Mouse (Mus musculus) neural tube, embryonic 15.5 days (tissue): Measurements from ENCODE around the gene Agtrap. TPM values are rescaled to one million over a fixed set of nuclear protein-coding genes. Genes with fewer than 3 reads are reported as not detected.

Source experiments
- ATAC-seq: fragments of 200-750 bp; cut with Nextera tagmentation; 2 replicates; pipeline ENCODE4 v1.8.0; 2017; ENCODE audit warnings: mild to moderate bottlenecking, moderate TSS enrichment, moderate library complexity; ENCODE audit not compliant: low FRiP score
- H3K27ac ChIP-seq: fragments of 300-500 bp; sonication (generic); replicated peaks from 2 replicates; pipeline ENCODE4 v1.5.1; 2015; ENCODE audit warnings: mild to moderate bottlenecking, inconsistent platforms
- H3K27me3 ChIP-seq: fragments of 300-500 bp; sonication (generic); replicated peaks from 2 replicates; pipeline ENCODE4 v1.6.1; 2015; ENCODE audit warnings: inconsistent platforms
- H3K36me3 ChIP-seq: fragments of 300-500 bp; sonication (generic); 2 replicates; pipeline ENCODE4 v1.6.1; 2015; ENCODE audit warnings: inconsistent platforms
- H3K4me1 ChIP-seq: fragments of 300-500 bp; sonication (generic); 2 replicates; pipeline ENCODE4 v1.6.1; 2015; ENCODE audit warnings: inconsistent platforms
- H3K4me2 ChIP-seq: fragments of 300-500 bp; sonication (generic); 2 replicates; pipeline ENCODE4 v1.6.1; 2015; ENCODE audit warnings: inconsistent platforms, mild to moderate bottlenecking, moderate library complexity
- H3K4me3 ChIP-seq: fragments of 300-500 bp; sonication (generic); replicated peaks from 2 replicates; pipeline ENCODE4 v1.5.1; 2015; ENCODE audit warnings: mild to moderate bottlenecking, inconsistent platforms
- H3K9ac ChIP-seq: fragments of 300-500 bp; sonication (generic); replicated peaks from 2 replicates; pipeline ENCODE4 v1.6.1; 2015; ENCODE audit warnings: mild to moderate bottlenecking, inconsistent platforms
- H3K9me3 ChIP-seq: fragments of 300-500 bp; sonication (generic); replicated peaks from 2 replicates; pipeline ENCODE4 v1.6.1; 2016; ENCODE audit warnings: inconsistent platforms
- WGBS: fragments of 180-500 bp; shearing (Covaris S2); methylation state at CpG from one replicate; pipeline ENCODE4 v1.1.7; 2015; ENCODE audit warnings: mixed read lengths; 5-methylcytosine and 5-hydroxymethylcytosine counted together
- polyA plus RNA-seq: library from polyadenylated mRNA; unstranded; fragments of >200 nt; fragmentation: Nextera tagmentation; extraction: Ambion mirVana; gene quantifications from 2 replicates; pipeline ENCODE4 v1.2.1, GENCODE M21; 2015

Gene Agtrap
- polyA plus RNA-seq, 1 experiment from 2014 or later, result 5.2 TPM

GRCm38 (mm10) chr4:148040029-148040830, 47.6 kb downstream of the Agtrap start:
- Histone ChIP-seq H3K9ac (peak overlapping the region; percentile 75), H3K27me3 (no peaks in the 10 kb centered on the region), H3K4me2 (peak overlapping the region; percentile 86), H3K4me1 (peaks cover 58% of the 10 kb centered on the region), H3K36me3 (peaks cover 19% of the 10 kb centered on the region), H3K4me3 (peak overlapping the region; percentile 92), H3K27ac (peak overlapping the region; percentile 94), H3K9me3 (no peaks in the 10 kb centered on the region)
- 59% methylated on average over 15 of the region's 15 CpGs for WGBS
- no peak for ATAC-seq

- 18% methylated on average over 19 of the region's 19 CpGs for WGBS
- H3K4me1 ChIP-seq, result peaks cover 55% of the 10 kb centered on the region
- H3K4me3 ChIP-seq, result peak overlapping the region; percentile 92
- no peaks in the 10 kb centered on the region for H3K27me3 ChIP-seq
- peak overlapping the region; percentile 86 for H3K4me2 ChIP-seq
- peaks cover 20% of the 10 kb centered on the region for H3K36me3 ChIP-seq
- no peaks in the 10 kb centered on the region for H3K9me3 ChIP-seq
- ATAC-seq, result no peak; the same call in 1 of the 2 replicates
- H3K27ac ChIP-seq, result peak overlapping the region; percentile 94
- peak overlapping the region; percentile 75 for H3K9ac ChIP-seq
Measured at GRCm38 (mm10) chr4:148039254-148040028, 48.4 kb downstream of the Agtrap start.

GRCm38 (mm10) chr4:148038600-148039253, 49.1 kb downstream of the Agtrap start, which contains the start of the genes Clcn6 and Mthfr:
Gene Clcn6 (minus strand): TSS chr4:148038821.
Gene Mthfr (plus strand): TSS chr4:148039077.
- Histone ChIP-seq H3K27ac (peak within 1 kb of the TSS; percentile 94), H3K4me3 (peak within 1 kb of the TSS; percentile 92), H3K4me1 (peaks cover 55% of the 10 kb centered on the region), H3K9me3 (no peaks in the 10 kb centered on the region), H3K9ac (peak within 1 kb of the TSS; percentile 81), H3K27me3 (no peaks in the 10 kb centered on the region), H3K4me2 (peak within 1 kb of the TSS; percentile 86), H3K36me3 (peaks cover 14% of the 10 kb centered on the region)
- ATAC-seq, result peak; percentile 93
- WGBS, result under 1% methylated on average over 53 of the region's 54 CpGs

GRCm38 (mm10) chr4:148038079-148038599, 49.7 kb downstream of the Agtrap start:
- Histone ChIP-seq H3K4me2 (peak overlapping the region; percentile 65), H3K27ac (peak overlapping the region; percentile 94), H3K4me3 (peak overlapping the region; percentile 92), H3K27me3 (no peaks in the 10 kb centered on the region), H3K4me1 (peaks cover 52% of the 10 kb centered on the region), H3K36me3 (peaks cover 14% of the 10 kb centered on the region), H3K9me3 (no peaks in the 10 kb centered on the region), H3K9ac (peak overlapping the region; percentile 81)
- peak; percentile 3 for ATAC-seq
- 7% methylated on average over 26 of the region's 26 CpGs for WGBS

- Histone ChIP-seq H3K36me3 (peaks cover 30% of the 10 kb centered on the region), H3K9ac (no peak overlapping the region)
Measured at GRCm38 (mm10) chr4:148035440-148035839, 52.4 kb downstream of the Agtrap start.

GRCm38 (mm10) chr4:148033858-148034410, 53.9 kb downstream of the Agtrap start:
- no peak overlapping the region for H3K4me3 ChIP-seq
- no peak for ATAC-seq
- no peak overlapping the region for H3K4me2 ChIP-seq
- no peaks in the 10 kb centered on the region for H3K27me3 ChIP-seq
- H3K27ac ChIP-seq, result no peak overlapping the region
- peaks cover 35% of the 10 kb centered on the region for H3K36me3 ChIP-seq
- H3K9ac ChIP-seq, result no peak overlapping the region
- H3K4me1 ChIP-seq, result peaks cover 11% of the 10 kb centered on the region
- no peaks in the 10 kb centered on the region for H3K9me3 ChIP-seq
- WGBS, result 61% methylated on average over 7 of the region's 7 CpGs

More at GRCm38 (mm10) chr4:148035440-148035839, 52.4 kb downstream of the Agtrap start:
- Histone ChIP-seq H3K27me3 (no peaks in the 10 kb centered on the region), H3K4me1 (peaks cover 25% of the 10 kb centered on the region), H3K4me3 (no peak overlapping the region), H3K27ac (no peak overlapping the region), H3K9me3 (no peaks in the 10 kb centered on the region), H3K4me2 (no peak overlapping the region)
- WGBS, result 91% methylated on average over 3 of the region's 3 CpGs
- no peak for ATAC-seq

- Histone ChIP-seq H3K4me2 (no peak overlapping the region), H3K27ac (no peak overlapping the region), H3K36me3 (peaks cover 59% of the 10 kb centered on the region), H3K9ac (no peak overlapping the region), H3K9me3 (no peaks in the 10 kb centered on the region), H3K27me3 (no peaks in the 10 kb centered on the region), H3K4me3 (no peak overlapping the region), H3K4me1 (no peaks in the 10 kb centered on the region; the same call in 1 of the 2 replicates)
- 85% methylated on average over 5 of the region's 5 CpGs for WGBS
- no peak for ATAC-seq
Measured at GRCm38 (mm10) chr4:148030506-148030905, 57.3 kb downstream of the Agtrap start.

- H3K27me3 ChIP-seq, result no peaks in the 10 kb centered on the region
- no peak for ATAC-seq
- H3K4me3 ChIP-seq, result no peak overlapping the region
- no peak overlapping the region for H3K27ac ChIP-seq
- H3K9me3 ChIP-seq, result no peaks in the 10 kb centered on the region
- 93% methylated on average over 7 of the region's 7 CpGs for WGBS
- no peaks in the 10 kb centered on the region; the same call in 1 of the 2 replicates for H3K4me1 ChIP-seq
- peaks cover 62% of the 10 kb centered on the region for H3K36me3 ChIP-seq
- no peak overlapping the region for H3K4me2 ChIP-seq
- H3K9ac ChIP-seq, result no peak overlapping the region
Measured at GRCm38 (mm10) chr4:148029297-148029696, 58.5 kb downstream of the Agtrap start.

Other genes with a start within 250 kb of the Agtrap start
- 6.8 and 7.0 TPM in 2 replicates for gene Zfp933, start 239.7 kb downstream of the Agtrap start, polyA plus RNA-seq
- 36.8 and 41.5 TPM in 2 replicates for gene Miip, start 219.2 kb downstream of the Agtrap start, polyA plus RNA-seq
- gene Fv1, start 219.1 kb downstream of the Agtrap start, polyA plus RNA-seq, result 9.5 and 11.4 TPM in 2 replicates
- 89.9 and 100 TPM in 2 replicates for gene Mfn2, start 183.3 kb downstream of the Agtrap start, polyA plus RNA-seq
- gene Plod1, start 151.3 kb downstream of the Agtrap start, polyA plus RNA-seq, result 29.2 and 31.8 TPM in 2 replicates
- 11.5 and 13.5 TPM in 2 replicates for gene 2510039O18Rik, start 147.1 kb downstream of the Agtrap start, polyA plus RNA-seq
- gene Nppb, start 102.2 kb downstream of the Agtrap start, polyA plus RNA-seq, result 0.33 TPM in 1 of 2 replicates, not detected in the other
- 1.6 and 1.7 TPM in 2 replicates for gene Nppa, start 87.3 kb downstream of the Agtrap start, polyA plus RNA-seq
- 28.0 and 29.0 TPM in 2 replicates for gene Clcn6, start 49.2 kb downstream of the Agtrap start, polyA plus RNA-seq
- 16.5 and 17.3 TPM in 2 replicates for gene Mthfr, start 49.0 kb downstream of the Agtrap start, polyA plus RNA-seq
- 99.2 and 99.9 TPM in 2 replicates for gene Mad2l2, start 42.4 kb upstream of the Agtrap start, polyA plus RNA-seq
- 7.3 and 10.4 TPM in 2 replicates for gene Draxin, start 42.7 kb upstream of the Agtrap start, polyA plus RNA-seq
- 20.6 and 21.9 TPM in 2 replicates for gene Fbxo6, start 64.1 kb upstream of the Agtrap start, polyA plus RNA-seq
- gene Fbxo44, start 72.5 kb upstream of the Agtrap start, polyA plus RNA-seq, result 89.4 and 104 TPM in 2 replicates
- gene Fbxo2, start 72.6 kb upstream of the Agtrap start, polyA plus RNA-seq, result 17.2 and 19.0 TPM in 2 replicates
- 13.0 and 15.6 TPM in 2 replicates for gene Disp3, start 199.9 kb upstream of the Agtrap start, polyA plus RNA-seq